Mouse (Mus musculus) heart, adult 2 months (tissue): ENCODE results near the gene Siglece.

Experiments used
- CTCF ChIP-seq: fragments of 200-600 bp; IDR thresholded peaks from 2 replicates; pipeline ENCODE4 v1.8.1; 2022; ENCODE audit warnings: antibody characterized with exemption, mild to moderate bottlenecking, moderate library complexity
- EP300 ChIP-seq: fragments of 200-500 bp; IDR thresholded peaks from 2 replicates; pipeline ENCODE4 v1.6.1; 2011; ENCODE audit warnings: low read depth, low read length, control low read depth; ENCODE audit not compliant: insufficient read depth
- POLR2A ChIP-seq: fragments of 200-500 bp; IDR thresholded peaks from 2 replicates; pipeline ENCODE4 v1.6.1; 2011; ENCODE audit warnings: mild to moderate bottlenecking, low read depth, low read length, control low read depth; ENCODE audit not compliant: insufficient read depth

DNA sequence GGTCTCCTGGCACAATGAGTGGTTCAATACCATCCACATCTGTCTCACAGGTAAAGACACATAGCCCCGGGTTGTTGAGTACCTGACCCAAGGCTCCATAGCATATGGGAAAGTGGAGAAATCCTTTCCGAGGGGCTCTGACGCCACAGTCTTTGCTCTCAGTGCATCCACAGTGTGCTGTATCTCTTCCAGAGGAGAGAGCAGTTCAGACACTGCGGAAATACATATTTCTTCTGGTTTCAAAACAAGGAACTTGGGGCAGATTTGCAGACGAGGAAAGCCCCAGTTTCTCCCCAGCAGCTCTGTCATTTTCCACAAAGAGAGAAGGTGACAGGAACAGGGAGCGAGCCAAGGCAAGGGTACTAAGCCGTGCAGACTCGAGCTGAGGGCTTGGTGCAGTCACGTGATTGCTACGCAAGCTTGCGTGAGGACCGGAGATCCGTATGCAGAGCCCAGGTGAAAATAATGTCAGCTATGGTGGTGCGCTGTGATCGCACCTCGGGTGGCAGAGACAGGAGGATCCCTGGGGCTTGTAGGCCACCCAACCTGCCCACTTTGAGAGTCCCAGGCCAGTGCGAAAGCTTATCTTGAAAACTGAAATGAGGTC is 16.8 kb downstream of the Siglece start:
- no peak for TF ChIP-seq CTCF
- no peak for TF ChIP-seq EP300
- no peak for TF ChIP-seq POLR2A
